Mouse (Mus musculus): Measurements from ENCODE around the gene Bsg.

Bsg gene

DNA sequence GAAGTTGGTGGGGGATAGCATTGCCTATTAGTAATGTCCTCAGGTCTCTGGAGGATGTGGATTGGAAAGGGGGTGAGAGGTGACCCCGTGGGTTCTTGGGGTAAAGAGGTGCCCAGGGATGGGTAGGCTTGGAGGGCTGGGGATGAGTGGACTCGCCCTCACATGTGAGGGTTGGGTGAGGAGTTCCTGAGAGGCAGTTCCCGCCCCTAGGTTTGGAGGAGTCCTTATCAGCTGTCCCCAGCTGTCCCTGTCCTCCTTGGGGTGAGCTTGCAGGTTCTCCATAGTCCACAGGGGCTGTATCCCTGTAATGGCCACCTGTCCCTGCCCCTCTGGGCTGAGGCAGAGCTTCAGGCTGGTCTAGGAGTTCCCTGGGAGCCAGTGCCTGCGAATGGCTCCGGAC is 1.7 kb downstream of the Bsg start:
- in situ Hi-C loops (cut with MboI): no loop called here

DNA sequence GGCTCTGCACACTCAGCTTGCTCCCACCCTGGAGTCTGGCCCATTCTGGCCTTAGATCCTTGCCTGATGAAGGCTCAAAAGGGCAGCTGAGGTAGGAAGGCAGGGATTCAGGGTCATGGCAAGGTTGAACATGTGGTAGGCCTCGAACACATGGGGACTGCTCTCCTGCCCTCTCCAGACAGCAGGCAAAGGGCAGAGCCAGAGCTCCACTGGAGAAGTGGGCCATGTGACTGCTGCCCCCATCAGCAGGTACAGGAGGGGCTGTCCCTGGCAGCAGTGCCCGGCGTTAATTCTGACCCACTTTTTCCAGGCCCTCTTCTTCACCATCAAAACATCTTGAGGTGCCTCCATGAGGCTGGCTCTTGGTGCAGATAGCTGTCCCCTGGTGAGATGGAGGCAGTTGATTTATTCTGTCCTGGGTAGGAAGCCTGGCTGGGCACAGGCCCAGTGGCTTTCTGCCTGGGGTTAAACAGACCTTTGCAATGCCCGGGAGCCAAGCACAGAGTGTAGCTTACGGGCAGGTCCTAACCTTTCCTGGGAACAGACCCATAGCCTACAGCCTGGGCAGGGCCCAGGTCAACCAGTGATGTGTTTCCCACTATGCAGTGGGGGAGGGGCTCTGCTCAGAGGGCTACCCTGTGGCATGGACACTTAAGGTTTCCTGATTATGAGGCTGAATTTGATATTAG is 2.3 kb downstream of the Bsg start:
- in situ Hi-C loops (cut with MboI): no loop called here

DNA sequence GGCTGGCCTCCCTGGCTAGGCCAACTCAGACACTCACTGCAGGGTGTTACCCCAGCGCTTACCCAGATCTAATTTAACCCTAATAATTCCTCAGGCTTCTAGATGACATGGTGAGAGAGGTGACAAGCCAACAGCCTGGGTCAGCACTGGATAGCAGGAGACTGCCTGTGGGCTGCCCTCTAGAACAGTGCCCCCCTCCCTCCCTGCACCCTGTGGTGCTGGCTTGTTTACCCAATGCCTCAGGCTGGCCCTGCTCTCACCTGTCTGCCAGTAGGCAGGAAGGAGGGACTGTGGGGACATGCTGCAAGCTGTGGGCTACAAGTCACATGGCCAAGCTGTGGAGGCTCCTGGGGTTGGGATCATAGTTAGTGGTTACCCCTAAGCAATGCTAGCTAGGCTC is 2.9 kb downstream of the Bsg start:
- in situ Hi-C loops (cut with MboI): no loop called here

DNA sequence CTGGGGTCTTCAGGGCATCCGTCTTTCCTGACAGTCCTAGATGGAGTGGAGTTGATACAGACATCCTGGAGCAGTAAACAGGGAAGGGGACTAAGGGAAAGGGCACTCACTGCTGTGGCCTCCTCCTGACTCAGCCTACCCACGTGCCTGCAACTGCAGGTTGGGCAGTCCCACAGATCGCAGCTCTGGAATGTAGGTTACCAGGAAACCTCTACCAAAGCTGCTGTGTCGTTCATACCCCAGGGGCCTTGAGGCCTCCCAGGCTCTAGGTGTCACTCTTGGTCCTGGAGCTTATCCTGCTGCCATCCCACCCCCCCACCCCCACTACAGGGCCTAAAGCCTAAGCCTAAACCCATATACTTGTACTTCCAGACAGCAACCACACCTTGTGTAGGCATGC is 3.5 kb downstream of the Bsg start:
- in situ Hi-C loops (cut with MboI): no loop called here

DNA sequence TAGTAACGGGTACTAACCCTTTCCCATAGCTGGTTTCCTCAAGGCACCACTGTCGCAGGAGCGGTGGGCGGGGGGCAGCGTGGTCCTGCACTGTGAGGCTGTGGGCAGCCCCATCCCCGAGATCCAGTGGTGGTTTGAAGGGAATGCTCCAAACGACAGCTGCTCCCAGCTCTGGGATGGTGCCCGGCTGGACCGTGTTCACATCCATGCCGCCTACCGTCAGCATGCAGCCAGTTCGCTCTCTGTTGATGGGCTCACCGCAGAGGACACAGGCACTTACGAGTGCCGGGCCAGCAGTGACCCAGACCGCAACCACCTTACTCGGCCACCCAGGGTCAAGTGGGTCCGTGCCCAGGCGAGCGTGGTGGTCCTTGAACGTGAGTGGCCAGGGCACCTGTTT is 4.4 kb downstream of the Bsg start:
- in situ Hi-C loops (cut with MboI): no loop called here

DNA sequence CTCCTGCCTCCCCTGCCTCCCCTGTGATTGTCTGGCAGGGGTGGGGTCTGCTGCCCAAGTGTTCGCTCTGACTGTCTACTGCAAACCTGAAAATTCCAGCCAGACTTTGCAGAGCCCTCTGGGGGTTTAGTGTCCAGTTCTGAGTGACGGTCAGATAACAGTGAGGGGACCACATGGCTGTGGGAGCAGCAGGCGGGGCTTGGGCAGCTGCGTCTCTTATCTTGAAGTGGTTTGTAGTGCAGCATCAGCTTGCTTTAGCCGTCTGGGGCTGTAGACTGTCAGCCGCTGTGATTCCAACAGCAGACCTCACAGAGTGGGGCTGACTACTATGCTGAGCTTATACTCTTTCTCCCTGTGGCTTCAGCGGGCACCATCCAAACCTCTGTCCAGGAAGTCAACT is 5.0 kb downstream of the Bsg start:
- in situ Hi-C loops (cut with MboI): no loop called here

DNA sequence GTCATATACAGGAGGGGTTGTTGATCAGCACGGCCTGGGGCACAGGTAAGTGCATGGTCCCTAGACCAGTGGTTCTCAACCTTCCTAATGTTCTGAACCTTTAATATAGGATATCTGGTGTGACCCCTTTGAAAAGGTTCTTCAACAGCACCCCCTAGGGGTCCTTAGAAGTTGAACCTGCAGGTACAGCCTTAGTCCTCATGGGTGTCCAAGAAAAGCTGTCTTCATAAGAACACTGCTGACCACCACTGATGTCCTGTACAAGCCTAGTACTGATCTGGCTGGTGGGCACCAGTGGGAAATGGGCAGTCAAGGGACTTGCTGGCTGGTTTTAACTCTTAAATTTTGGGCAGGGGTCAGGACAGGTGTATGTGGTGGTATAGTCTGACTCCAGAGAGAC is 7.7 kb downstream of the Bsg start:
- in situ Hi-C loops (cut with MboI): no loop called here

DNA sequence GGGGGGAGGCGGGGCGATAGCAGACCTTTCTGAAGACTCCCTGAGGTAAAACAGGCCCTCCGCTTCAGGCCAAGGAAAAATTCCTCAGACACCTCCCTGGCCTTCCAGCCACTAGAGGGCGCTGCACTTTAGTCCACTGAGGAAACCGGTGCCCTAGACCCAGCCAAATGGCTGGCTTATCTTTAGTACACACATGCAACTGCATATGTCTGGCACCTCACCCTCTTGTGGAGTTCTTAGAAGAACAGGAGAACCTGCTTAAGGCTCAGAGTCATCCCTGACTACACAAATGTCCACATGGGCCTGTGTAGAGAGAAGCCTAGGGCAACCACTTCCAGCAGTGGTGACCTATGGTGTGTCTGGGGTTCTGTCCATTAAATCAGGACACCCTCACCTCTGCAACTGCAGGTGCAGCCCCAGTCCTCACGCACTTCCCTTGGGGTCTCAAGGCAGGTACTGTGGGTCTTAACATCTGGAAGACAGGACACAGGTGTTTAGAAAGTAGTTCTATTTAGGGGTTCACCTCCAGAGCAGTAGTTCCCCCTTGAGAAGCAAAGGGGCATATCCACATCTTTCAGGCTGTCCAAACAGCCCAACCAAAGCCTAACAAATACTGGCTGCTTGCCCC is 8.3 kb downstream of the Bsg start:
- in situ Hi-C loops (cut with MboI): no loop called here

DNA sequence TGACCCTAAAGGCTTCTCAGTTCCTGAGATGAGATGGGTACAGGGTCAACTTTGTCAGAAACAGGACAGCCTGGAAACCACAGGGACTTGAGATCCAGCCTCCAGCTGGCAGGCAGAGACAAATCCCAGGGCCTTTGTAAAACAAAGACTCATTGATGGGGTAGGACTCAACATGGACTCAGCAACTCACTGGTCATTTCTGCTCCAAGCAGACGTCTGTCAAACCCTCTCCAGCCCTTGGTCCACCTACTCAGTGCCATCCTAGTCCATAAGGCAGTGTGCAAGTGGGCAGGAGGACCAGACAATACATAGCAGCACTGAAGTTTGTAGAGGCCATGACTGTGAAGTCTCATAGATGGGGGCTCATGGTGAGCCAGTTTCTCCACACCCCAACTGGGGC is 8.9 kb downstream of the Bsg start:
- in situ Hi-C loops (cut with MboI): no loop called here

DNA sequence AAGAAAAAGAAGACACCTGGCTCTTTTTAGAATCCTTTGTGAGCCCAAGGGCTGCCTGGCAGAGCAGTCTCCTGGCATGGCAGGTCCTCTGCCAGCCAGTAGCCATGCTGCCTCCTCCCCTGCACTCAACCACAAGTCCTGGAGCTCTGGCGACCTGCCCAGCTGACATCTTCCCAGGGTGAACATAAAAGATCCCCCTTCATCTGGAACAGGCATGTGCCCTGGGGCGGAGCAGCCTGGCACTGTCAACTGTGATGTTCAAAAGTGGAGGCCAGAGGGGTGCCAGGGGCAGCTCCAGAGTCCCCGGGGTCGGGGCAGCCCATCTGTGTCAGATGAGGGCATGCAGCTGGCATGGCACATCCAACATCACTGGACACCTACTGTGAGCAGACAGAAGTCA is 10.7 kb downstream of the Bsg start:
- in situ Hi-C loops (cut with MboI): no loop called here

DNA sequence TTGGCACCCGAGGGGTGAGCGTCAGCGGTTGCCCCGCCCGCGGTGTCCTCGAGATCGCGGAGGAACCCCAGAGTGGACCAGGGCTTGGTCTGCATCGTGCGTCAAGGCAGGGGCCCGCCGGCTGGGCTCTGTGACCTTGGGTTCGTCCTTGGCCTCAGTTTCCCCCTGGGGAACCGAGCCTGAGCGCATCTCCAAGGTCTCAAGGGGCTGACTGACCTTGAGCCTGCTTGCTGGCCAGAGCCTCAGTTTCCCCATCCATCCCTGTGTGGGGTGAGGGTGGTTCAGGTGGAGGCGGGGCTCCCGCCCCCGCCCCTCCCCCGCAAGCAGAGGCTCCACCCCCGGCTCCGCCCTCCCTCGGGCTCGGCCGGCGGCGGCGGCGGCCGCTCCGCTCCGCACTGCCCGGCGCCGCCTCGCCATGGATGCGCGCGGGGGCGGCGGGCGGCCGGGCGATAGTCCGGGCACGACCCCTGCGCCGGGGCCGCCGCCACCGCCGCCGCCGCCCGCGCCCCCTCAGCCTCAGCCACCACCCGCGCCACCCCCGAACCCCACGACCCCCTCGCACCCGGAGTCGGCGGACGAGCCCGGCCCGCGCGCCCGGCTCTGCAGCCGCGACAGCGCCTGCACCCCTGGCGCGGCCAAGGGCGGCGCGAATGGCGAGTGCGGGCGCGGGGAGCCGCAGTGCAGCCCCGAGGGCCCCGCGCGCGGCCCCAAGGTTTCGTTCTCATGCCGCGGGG is 12.1 kb downstream of the Bsg start, which contains the start of gene Hcn2:
Hcn2 (plus strand) TSS at position 381 of the 734 bp plus-strand sequence.
- in situ Hi-C loops (cut with MboI): no loop called here

DNA sequence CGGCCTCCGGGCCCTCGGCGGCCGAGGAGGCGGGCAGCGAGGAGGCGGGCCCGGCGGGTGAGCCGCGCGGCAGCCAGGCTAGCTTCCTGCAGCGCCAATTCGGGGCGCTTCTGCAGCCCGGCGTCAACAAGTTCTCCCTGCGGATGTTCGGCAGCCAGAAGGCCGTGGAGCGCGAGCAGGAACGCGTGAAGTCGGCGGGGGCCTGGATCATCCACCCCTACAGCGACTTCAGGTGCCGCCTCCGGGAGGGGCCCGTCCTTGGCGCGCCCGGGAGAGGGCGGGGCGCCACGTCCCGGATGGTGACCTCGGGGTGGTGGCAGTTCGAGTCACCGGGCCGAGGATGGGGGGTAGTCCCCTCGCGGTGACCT is 12.7 kb downstream of the Bsg start:
- in situ Hi-C loops (cut with MboI): no loop called here

DNA sequence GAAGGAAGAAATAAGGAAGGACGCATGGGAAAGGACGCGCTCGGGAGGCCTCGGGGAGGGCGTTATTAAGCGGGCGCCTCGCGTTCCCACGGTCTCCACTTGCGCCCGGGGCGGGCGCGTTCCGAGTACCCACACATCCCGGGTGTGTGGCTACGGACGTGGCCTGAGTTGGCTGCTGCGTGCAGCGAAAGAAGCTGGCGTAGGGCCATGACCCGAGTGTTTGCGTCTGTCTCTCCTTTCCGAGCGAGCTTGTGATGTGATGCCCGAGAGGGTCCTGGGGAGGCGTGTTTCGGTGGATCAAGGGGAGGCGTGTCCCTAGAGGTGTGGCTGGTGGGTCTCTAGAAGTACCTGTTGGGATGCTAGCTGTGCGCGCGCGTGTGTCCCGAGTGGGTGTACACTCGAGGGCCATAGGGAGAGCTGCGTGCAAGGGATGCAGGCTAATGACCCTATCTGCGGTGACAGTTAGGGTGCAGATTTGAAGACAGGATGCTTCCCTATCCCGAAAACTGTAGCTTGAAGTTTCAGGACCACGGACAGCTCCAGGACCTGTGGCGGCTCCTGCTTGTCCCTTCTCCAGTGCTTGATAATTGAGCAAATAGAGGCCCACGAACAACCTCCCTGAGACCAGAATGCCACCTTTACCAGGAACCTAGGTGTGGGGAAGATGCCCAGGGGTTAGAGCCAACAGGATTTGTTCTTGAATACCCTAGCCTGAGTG is 13.5 kb downstream of the Bsg start:
- in situ Hi-C loops (cut with MboI): no loop called here

DNA sequence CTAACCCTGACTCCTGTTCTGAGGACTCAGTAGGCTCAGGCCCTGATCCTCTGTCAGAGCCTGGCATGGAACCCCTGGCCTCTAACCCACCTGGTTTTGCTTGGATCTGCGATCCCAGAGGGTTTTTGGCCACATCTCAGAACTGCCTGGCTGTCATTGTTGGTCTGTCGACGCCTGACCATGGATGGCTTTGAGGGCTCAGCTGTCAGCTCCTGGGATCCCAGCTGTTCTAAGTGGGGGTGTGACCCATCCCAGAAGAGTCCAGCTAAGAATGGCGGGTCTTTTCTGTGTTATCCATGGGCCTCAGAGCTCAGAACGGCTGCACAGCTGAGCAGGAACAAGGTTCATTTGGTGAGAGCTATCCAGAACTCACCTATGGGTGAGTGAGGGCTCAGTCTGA is 16.8 kb downstream of the Bsg start:
- in situ Hi-C loops (cut with MboI): no loop called here

DNA sequence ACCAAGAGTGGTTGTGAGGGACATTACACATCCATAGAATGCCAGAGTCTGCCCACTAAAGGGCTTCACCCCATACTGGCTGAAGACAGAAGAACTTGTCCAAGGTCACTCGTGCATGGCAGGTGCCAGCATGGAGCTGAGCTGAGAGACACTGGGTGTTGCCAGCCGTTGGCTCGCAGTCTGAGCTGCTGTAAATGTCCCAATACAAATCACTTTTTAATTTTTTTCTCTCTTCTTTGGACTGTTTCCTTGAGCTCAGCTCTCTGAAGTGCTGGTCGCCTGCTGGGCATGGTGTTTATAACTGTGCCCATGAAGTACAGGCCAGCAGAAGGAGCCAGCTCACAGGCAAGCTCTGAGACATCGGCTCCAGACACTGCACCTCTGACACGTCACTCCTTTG is 18.8 kb downstream of the Bsg start:
- in situ Hi-C loops (cut with MboI): no loop called here

DNA sequence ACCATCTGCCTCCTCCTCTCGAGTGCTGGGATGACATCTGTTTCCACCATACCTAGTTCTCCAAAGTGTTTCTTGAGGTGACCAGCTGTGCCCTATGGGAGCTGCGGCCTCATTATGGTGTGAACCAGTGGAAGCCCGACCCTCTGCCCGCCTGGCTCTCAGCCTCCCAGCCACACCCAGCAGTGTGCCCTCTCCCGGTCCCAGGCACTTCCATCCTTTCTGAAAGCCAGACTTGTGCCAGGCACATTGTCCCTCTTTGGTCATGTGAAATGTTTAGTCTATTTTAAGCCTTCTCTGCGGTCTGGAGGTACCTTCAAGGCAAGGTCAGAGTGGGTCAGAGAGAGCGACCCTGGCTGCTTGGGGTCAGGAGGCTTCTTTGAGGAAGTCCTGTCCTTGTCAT is 19.4 kb downstream of the Bsg start:
- in situ Hi-C loops (cut with MboI): no loop called here

DNA sequence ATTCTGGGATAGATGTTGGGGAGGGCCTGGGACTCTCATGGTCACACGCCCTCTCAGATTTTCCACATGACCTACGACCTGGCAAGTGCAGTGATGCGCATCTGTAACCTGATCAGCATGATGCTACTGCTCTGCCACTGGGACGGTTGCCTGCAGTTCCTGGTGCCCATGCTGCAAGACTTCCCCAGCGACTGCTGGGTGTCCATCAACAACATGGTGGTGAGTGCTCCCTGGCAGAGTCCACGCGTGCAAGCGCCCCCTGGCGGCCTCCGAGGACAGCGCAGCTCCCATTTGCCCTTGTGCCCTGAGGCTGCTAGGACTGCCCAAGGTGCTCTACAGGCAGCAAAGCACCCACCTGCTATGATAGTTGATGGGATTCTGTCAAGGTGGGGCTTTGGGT is 21.8 kb downstream of the Bsg start:
- in situ Hi-C loops (cut with MboI): no loop called here

DNA sequence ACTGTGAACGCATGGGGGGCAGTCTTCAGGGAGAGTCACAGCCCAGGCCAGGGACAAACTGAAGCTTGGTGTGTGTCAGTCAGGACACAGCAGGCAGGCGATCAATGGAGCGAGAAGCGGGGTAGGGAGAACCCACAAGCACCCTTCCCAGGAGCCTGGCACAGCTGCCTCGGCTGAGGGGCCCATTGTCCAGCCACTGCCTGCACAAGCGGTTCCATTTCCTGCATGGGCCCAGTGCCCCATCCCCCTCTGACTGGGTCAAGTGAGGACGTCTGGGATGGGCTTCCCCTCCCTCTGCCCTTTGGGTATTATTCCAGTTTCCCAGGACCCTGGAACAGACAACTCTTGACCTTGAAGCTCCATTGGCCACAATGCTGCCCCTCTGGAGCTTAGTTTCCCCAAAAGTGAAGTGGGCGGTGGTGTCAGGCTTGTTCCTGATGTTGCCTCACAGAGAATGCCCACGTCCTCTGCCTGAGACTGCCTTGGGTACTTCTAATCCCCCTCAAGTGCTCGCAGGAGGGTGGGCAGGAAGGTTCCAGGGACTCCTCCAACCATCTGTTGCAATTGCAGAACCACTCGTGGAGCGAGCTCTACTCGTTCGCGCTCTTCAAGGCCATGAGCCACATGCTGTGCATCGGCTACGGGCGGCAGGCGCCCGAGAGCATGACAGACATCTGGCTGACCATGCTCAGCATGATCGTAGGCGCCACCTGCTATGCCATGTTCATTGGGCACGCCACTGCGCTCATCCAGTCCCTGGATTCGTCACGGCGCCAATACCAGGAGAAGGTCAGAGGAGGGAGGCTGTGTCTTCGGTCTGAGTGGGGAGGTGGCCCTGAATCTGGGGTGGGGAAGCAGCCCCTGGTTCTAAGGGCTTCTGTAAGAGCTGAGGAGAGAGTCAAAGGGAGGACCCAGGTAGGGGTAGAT is 24.3 kb downstream of the Bsg start:
- in situ Hi-C loops (cut with MboI): no loop called here

DNA sequence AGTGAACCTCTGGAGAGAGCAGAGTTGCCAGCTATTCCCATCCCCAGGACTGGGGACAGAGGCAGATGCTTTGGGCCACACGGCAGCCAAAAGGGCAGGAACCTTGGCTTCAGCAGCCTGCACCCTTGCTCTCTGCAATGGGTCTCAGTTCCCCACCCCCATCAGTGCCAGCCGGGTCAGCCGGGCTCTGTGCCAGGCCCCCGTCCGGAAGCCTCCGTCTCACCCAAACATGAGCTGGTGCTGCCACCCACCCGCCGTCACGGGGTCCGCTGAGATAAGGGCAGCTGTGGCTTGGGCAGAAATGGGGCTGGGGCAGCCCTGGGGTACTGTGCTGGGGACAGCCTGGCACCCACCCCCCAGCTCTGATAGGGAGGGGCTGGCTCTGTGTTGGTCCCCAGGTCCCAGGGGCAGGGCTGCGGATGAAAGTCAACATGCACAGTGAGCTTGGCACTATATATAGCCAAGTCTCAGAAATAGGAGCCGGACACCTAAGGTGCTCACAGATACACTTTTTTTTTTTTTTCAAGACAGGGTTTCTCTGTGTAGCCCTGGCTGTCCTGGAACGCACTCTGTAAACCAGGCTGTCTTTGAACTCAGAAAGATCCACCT is 25.2 kb downstream of the Bsg start:
- in situ Hi-C loops (cut with MboI): no loop called here

DNA sequence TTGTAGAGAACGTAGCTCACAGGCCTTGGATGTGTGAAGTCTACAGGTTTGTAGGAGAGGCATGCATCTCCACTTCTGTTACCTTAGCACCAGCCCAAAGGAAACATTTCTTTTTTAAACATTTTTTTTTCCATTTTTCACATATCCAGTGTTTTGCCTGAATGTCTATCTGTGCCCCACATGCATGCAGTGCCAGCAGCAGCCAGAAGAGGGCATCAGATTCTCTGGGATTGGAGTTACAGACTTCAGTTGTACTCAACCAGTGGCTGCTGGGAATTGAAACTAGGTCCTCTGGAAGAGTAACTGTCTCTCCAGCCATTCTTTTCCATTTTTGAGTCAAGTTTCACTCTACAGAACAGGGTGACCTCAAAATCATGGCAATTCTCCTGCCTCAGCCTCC is 28.2 kb downstream of the Bsg start:
- in situ Hi-C loops (cut with MboI): no loop called here

DNA sequence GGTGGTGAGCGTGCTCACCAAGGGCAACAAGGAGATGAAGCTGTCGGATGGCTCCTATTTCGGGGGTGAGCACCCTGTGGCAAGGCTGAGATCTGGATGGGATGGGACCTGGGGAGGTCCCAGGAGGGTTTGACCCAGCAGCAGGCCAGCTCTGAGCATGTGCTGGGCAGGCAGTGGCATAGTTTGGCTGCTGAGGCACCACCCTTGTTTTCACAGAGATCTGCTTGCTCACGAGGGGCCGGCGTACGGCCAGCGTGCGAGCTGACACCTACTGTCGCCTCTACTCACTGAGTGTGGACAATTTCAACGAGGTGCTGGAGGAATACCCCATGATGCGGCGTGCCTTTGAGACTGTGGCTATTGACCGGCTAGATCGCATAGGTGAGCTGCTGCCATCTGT is 29.6 kb downstream of the Bsg start:
- in situ Hi-C loops (cut with MboI): no loop called here

Data from mature B cell (primary cell).